Mouse (Mus musculus) activated CD4-positive, CD25-positive, alpha-beta regulatory T cell, adult 4 months (primary cell): Measurements from ENCODE around the gene Exosc5. TPM values are rescaled to one million over a fixed set of nuclear protein-coding genes. Genes with fewer than 3 reads are reported as not detected.

Experiments
- ATAC-seq: one replicate; pipeline ENCODE4 v1.8.0; 2017
- polyA plus RNA-seq, 2 experiments: library from polyadenylated mRNA; unstranded; fragments of 100-300 nt; shearing (Covaris generic); gene quantifications; one replicate each; pipeline ENCODE4 v1.2.1; 2017

Exosc5 gene
- polyA plus RNA-seq, 2 experiments from 2014 or later: 94.5 to 110 TPM

DNA sequence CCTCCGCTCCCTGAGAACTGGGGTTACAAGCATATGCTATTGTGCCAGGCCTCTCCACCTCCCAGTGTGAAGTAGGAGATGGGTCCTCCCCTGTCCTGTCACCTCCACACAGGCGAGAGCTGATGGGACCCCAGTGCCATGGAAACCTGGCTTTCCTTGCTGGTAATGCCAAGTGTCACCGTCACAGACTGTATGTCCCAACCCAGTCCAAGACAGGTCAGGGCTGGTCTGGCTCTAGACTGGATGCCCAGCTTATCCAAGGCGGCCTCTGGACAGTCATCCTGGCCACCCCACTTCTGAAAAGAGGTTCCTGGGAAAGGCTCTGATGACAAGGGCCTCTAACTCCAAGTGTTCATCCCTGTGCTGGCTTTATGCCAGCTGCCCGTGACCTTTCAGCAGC is 21.9 kb upstream of the Exosc5 start:
- no peak for ATAC-seq

DNA sequence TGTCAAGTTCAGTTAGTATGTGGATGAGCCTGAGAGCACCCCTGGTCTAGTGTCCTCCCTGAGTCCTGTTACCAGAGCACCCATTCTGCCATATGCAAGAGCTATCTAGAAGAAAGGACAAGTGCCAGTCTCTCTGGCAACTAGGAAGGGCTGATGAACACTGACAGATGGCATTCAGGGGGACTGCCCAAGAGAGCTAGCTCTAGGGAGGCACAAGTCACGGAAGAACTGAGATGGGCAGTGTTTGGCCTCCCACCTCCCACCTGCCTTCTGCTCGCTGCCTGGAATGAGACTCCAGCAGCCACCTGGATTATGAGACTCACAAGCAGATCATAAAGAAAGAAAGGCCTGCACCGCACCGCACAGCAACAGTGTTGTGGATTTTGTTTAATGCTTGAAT is 19.2 kb upstream of the Exosc5 start:
- ATAC-seq: no peak

DNA sequence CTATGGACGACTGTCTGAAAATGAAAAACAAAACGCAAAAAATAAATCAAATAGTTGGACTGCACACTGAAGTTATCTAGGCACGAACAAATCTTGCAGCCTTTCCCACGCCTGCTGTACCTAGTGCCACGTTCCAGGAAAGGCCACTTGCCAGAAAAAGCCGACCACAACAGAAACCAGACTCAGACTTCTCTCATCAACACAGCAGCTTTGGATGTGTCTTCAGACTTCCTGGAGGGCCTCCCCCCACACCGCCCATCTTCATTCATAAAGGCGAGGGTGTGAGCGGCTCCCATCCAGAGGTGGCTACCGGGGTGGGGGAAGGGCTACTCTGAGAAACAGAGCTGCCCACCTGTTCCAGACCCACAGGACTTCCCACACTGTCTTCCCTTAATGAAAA is 14.8 kb upstream of the Exosc5 start:
- no peak for ATAC-seq

DNA sequence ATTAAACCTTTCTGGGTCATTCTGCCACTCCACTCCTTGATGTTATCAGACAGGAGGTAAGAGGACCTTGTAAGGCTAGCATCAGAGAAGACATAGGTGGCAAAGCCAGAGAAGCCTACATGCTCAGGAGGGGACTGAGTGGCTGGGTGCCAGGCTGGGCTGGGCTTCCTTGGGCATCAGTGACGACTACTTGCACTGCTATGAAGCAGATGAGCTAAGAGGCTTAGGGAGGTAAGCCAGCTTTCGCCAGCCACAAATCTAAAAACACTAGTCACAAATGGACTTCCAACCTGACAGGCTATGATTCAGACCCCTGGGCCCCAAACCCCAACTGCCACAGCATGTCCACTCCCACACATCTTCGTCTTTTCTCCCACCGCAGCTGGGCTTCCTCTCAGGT is 14.3 kb upstream of the Exosc5 start:
- no peak for ATAC-seq

DNA sequence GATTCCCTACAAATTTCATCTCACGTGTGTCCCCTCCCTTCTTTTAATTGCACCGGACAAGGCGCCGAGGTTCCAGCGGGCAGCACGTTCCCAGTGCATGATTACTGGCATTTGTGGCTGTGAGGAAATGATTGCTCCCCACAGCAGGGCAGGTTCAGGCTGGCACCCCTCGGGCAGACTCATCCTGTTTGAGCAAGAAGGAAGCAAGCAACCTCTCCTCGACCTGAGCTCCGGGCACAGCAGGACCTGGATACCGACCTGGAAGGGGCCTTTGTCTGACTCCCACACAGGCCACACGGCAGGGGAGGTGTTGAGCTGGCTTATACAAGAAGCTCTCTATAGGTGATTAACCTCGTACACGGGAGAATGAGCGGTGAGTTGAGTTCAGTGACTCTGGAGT is 13.9 kb upstream of the Exosc5 start:
- ATAC-seq: no peak

DNA sequence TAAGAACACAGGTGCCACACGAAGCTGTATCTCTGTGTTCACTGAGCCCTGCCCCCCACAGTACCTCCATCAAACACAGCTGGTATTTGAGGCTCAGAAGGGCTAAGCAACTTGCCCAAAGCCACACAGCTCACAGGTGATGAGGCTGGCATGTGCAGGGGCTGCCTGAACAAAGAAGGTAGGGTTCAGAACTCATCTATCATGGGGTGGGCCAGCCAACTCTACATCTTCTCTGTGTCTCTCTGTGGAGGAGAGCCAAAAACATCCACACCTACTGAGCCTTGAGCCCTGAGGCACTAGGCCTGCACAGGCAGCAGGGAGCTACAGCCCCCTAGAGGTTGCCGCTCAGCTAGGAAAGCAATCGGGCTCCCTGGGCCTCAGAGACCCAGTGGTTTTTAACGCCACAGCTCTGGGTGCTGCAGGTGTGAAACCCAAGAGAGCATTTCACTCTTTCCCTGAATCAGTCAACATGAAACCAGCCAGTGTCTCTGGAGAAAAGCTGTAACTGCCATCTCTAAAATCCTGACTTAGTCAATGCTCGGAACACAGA is 11.3 kb upstream of the Exosc5 start:
- ATAC-seq: peak; percentile 54

DNA sequence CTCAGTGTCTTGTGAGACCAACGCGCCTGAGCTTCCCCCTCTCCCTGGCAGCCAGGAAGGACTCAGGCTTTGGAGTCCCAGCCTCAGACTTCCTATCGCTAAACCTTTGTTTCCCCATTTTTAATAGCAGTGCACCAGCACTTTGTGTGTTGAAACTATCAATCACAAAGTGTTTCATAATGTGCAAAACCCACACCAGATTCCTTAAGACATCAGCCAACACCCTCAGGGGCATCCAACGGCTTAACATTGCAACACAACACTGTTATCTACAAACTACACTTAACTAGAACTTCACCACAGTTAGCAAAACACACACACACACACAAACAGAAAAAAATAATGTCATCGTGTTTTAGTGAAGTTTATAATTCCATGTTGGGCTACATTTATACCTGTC is 9.1 kb upstream of the Exosc5 start:
- no peak for ATAC-seq

DNA sequence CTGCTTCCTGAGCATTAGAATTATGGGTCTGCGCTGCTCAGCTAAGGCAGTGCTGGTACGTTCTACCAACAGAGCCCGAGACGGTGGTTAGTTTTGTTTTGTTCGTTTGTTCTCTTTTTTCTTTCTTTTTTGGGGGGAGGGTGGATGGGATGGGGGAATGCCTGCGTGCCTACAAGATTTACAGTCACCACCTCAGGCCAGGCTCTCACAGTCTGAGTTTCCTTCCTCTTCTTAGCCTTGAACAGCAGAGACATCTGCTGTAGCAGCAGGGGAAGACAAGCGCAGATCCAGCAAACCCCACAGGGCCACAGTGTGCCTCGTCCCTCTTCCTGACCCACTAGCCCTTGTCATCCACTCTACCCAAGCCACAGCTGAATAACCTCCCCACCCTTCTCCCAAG is 7.7 kb upstream of the Exosc5 start:
- ATAC-seq: no peak

DNA sequence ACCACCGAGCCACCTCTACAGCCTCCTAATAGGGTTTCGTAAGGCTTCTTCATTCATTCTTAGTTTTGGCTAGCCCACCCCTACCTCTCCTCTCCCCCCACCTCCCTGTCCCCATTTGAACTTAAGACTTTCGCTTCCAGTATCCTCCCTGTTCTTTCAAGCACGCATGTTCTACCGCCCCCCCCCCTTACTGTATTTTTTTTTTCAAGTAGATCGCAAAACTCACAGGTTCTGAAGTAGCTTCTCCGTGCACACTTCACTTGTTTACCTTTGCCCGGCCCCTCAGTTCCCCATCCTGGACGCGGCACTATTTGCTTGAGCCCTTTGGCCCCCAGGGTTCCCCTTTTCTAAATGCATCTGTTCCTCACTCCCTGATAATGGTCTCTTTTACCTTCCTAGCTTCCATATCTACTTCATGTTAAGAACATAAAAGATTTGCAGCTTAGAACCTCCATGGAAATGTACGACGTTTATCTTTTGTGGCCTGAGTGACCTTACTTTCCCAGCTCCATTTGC is 6.7 kb upstream of the Exosc5 start:
- ATAC-seq: no peak

DNA sequence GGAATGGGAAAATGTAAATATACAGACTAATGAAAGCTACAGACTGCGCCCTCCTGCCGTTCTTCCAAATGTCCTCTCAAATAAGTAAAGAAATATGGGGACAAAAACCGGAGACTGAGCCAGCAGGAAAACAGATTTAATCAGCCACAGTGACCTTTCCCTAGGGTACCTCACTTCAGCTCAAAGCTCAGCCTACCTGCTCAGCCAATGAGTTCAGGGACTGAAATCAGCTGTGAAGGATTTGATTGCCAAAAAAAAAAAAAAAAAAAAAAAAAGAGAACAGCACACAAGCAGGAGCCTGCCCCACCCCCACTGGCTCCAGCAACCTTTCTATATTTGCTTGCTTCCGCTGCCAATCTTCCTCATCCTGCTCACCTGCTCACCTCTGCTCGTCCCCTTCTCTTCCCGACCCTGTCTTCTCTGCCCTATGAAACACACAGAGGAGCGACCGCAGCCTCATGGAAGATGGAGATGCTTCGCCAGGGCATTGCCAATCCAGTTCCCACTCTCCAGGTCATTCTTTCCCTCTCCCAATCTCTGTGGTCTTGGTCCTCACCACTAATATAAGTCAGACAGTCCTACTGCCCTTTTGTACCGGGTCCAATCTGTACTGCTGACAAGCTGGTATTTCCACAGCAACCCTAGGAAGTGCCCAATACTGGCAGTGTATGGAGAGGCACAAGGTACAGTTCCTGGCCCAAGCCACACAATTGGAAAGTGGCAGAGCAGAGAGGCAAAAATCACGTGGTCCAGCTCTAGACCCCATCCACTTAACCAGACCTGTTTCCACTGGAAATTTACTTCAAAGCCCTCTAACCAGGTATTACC is 3.1 kb upstream of the Exosc5 start:
- no peak for ATAC-seq

DNA sequence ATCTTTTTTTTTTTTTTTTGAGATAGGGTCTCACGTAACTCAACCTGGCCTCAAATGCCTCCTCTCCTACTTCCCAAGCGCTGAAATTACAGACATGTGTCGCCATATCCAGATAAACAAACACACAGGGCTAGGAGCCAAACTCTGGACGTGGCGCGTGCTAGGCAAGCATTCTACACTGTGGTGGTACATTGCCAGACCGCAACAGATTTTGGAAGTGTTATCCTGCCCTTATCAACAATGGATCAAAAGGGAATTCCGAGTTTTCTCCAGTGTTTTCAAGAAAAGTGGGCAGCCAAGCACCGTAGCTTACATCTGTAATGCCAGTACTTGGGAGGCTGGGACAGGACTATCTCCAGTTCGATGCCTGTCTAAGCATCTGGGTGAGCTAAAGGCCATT is 1.2 kb upstream of the Exosc5 start:
- no peak for ATAC-seq

DNA sequence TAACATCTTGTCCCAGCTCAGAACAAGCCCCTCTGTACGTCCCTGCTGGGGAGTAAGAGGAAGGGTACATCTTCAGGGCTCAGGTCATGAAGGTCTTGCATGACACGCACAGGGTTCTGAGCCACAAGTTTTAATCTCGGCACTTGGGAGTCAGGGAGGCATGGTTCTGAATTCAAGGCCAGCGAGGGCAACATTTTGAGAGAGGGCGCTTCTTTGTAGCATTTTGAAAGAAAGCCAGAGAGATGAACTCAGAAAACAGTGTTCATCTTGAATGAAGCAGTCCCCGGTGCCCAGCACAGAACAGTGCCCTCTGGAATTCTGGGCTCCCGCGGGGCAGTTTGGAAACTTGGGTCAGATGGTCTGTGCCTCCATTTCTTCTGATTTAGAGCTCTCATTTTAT is 7.4 kb downstream of the Exosc5 start:
- no peak for ATAC-seq

DNA sequence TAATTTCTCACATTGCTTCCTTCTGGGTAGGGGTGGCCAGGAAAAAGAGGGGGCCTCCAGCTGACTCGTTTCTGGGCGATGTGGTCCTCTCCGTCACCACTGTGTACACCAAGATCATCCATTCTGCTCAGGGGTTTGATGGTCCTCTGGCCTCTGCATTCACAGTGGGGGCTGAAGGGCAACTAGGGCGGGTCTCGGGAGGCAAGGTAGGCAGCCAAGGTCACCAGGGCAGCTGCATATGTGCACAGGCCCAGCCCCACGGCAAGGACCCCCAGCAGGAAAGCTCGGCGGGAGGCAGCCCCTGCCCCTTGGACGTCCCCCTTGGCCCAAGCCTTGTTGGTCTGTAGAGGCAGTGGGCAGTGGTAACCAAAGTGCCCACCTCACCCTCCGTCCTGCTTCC is 10.2 kb downstream of the Exosc5 start:
- no peak for ATAC-seq

DNA sequence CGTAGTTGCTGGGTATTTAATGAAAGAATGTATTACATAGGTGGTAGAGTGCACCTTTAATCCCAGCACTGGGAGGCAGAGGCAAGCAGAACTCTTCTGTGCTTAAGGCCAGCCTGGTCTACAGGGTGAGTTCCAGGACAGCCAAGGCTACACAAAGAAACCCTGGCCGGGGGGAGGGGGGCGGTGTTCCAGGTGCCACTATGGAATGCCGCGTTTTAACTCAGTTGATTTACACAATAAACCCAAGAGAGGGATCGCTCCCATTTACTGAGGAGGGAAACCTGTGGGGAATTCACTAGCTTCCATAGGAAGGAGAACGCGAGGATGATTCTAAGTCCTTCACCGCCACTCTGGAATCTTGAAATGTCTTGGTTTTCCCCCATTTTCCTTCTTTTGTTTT is 10.7 kb downstream of the Exosc5 start:
- ATAC-seq: no peak

DNA sequence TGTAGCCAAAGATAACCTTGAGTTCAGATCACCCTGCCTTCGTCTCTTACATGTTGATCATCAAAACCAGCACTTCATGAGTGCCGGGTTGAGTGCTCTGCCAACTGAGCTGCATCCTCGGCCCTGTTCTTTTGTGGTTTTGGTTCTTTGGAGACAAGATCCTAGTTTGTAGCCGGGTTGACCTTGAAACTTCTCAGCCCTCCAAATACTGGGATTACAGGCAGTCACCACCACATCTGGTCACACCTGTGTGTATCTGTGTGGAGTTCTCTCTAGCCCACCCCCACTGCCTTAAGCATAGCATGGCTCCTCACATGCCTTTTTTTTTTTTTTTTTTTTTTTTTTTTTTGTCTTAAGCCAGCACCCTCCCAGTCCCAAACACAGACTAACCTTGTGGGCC is 11.1 kb downstream of the Exosc5 start:
- ATAC-seq: no peak

DNA sequence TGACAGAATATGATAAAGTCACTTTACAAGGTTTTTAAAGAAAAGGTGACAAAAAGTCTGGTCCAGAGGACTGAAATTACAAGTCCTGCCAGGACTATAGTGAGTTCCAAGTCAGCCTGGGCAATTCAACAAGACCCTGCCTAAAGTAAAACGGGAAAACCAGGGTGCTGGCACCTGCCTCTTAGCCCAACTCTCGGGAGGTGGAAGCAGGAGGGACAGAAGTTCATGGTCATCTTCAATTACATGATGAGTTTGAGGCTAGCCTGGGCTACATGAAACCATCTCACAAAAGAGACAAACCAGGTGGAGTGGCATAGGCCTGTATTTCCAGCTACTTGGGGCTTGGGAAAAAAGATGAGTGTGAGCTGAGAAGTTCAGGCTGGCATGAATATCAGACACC is 12.7 kb downstream of the Exosc5 start:
- no peak for ATAC-seq

DNA sequence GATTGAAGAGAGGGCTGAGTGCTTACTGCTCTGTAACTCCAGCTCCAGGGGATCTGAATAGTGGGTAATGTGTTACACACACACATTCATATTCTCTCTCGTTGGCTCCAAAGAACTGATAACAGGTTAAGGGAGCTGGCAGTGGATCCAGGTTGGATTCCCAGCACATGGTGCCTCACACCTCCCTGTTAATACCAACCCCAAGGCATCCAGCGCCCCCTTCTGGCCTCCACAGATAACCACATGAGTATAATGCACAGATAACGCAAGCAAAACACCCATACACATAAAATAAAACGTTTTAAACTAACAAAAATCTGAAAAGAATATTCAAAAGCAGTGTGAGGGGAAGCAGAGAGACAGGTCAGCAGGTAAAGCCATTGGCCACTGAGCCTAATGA is 13.5 kb downstream of the Exosc5 start:
- ATAC-seq: no peak

DNA sequence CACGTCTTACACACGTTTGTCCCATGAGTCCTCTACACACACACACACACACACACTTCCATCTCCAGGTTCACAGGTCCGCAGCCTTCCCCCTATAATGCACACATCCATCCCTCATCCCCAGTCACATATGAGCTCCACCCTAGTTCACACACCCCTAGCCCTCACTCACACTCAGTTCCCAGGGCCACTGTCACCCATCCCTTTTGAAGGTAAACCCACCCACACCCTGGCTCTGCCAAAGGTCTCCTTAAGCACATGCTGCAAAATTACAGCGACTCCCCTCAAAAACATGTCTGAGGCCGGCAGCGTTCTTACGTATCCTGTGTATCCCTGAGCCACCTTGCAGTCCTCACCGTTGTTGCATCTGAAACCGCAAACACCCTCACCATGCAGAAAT is 15.3 kb downstream of the Exosc5 start:
- ATAC-seq: no peak

DNA sequence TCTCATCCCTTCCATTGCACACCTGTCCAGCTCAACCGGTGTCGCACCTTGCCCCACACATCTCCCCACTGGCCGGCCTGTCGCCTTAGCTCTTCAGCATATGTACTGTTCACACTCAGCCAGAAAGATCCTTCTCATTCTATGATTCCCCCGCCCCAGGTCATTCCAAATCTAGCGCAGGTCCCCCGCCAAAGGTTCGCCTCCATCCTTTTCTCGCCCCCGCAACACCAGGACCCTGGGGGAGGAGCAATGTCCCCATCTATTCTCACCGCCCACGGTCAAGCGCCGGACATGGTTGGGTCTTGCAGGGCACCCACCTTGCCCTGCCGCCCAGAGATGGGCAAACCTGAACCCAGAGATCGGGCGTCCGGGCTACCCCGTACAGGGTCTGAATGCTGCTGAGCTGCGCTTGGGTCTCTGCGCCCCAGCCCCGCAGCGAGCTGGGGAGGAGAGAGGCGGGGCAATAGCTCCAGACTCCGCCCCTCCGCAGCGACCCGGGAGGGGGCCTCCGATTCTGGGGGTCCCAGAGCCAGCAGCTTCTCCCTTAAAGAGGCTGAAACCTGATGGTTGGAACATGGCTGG is 15.8 kb downstream of the Exosc5 start, which contains the start of gene Tmem91:
TSS of gene Tmem91 (minus strand) at position 448 of the 582 bp plus-strand sequence.
- ATAC-seq: no peak

DNA sequence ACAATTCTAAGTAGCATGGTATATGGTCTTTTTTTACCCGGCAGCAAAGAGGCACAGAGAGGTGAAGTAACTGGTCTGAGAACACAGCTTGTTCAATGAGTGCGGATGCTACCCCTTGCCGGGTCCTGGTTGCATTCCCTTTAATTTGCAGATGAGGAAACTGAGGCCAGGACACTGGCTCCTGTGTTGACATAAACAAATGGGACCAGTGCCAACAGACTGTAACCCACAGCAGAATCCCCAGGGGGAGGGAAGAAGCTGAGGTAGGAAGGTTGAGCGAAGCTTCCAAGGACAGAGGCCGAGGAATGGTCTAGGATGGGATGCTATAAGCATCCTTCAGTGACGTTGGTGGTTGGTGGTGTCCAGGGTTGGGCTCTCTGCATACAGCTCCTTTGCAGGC is 16.4 kb downstream of the Exosc5 start:
- no peak for ATAC-seq

DNA sequence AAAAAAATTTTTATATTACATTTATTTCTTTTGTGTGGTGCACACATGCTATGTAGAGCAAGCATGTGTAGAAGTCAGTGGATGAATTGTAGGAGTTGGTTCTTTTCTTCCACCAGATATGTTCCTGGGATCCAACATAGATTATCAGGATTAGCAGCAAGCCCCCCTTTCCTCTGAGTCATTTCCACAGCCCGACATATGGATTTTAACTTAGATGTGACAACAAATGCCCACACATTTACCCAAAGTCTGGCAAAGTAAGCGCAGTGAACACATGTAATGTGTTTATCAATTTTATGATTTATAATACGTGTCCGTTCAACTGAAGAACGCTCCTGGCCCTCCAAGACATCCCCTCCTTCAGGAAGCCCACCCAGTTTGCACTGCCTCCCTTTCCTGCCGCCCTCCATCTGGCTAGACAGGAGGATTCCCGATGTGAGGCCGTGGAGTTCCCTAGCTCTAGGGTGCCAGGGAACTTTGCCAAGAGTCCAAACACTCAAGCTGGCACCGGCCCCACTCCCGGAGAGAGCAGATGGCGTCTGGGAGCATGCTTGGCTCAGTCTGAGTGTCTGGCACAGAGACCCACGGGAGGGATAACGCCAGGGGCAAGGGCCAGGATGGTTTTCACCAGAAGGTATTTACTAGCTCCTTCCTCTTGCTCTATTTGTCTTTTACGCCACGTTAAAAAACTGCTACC is 17.3 kb downstream of the Exosc5 start:
- no peak for ATAC-seq

DNA sequence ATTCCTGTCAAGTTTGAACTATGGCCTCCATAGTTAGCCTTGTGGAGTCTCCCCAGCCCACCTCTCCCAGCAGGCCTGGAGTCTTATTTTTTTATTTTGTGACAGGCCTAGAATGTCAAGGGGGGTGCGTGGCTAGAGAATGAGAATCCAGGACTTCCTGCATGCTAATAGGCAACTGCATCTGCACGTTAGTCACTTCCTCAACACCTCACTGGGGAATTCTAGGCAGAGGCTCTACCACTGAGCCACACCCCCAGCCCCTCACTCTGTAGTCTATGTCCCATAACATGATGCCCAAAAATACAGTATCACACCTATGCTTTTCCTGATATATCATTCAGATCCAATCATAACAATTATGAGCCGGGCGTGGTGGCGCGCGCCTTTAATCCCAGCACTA is 18.0 kb downstream of the Exosc5 start:
- no peak for ATAC-seq

DNA sequence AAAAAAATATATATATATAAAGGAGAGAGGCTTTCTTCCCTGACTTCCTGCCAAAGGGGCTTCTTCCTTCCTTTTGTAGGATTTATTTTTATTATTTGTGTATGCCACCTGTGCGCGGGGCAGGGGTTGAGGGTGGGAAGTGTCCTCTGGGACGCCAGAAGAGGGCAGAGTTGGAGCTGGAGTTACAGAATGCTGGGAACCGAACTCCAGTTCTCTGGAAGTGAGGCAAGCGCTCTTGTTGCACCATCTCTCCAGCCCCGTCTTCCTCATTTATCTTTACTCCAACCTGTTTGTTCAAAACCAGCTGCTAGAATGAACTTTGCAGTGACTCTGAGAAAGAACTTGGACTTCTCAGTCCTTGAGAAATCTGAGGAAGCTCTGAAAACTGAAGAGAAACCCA is 21.0 kb downstream of the Exosc5 start:
- no peak for ATAC-seq
